Mouse (Mus musculus) thymus, postnatal 0 days (tissue): ENCODE results near the gene Dctn3. TPM values are rescaled to one million over a fixed set of nuclear protein-coding genes. Genes with fewer than 3 reads are reported as not detected.
A peak's percentile ranks its signal among the peaks of the same experiment; 100 is the strongest.
"Not testable (repeated sequence)": the region's sequence is repeated elsewhere in the genome, so short reads cannot be mapped to it uniquely, and the experiment has no call there.

Source experiments
- DNase-seq: peaks from one replicate; pipeline ENCODE4 v3.0.0-alpha.2; 2015; ENCODE audit warnings: low spot score
- polyA plus RNA-seq: library from polyadenylated mRNA; unstranded; fragments of >200 nt; fragmentation: Nextera tagmentation; extraction: Ambion mirVana; gene quantifications from 2 replicates; pipeline ENCODE4 v1.2.1, GENCODE M21; 2015

Gene Dctn3
- polyA plus RNA-seq, 1 experiment from 2014 or later: 181 TPM

- DNase-seq: no peak
These were observed 15.3 kb upstream of the Dctn3 start for GRCm38 (mm10) chr4:41738256-41738603.

- DNase-seq: peak; percentile 85
These were observed 14.8 kb upstream of the Dctn3 start for GRCm38 (mm10) chr4:41737602-41738255.

- DNase-seq: peak; percentile 50
These were observed 8.2 kb upstream of the Dctn3 start, which contains the start of gene Arid3c for GRCm38 (mm10) chr4:41731052-41731765. TSS of gene Arid3c (minus strand) at chr4:41731142.

GRCm38 (mm10) chr4:41726826-41727621 is 4.1 kb upstream of the Dctn3 start:
- no peak for DNase-seq

GRCm38 (mm10) chr4:41716834-41717233 is 6.1 kb downstream of the Dctn3 start:
- no peak for DNase-seq

DNA sequence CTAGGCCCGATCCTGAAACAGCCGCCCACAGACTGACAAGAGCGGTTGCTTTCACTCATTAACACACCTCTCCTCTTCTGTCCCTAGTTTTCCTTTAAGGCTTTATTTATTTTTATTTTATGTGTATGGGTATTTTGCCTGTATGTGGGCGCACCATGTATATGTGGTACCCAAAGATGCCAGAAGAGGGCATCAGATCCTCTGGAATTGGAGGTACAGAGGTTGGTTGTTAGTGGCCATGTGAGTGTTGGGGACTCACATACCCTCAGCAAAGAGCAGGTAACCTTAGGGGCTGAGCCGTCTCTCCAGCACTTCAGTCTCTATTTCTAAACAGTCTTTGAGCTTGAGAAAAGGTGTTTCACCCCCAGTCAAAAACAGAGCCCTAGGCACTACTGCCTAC is 7.4 kb downstream of the Dctn3 start:
- peak; percentile 36 for DNase-seq

DNA sequence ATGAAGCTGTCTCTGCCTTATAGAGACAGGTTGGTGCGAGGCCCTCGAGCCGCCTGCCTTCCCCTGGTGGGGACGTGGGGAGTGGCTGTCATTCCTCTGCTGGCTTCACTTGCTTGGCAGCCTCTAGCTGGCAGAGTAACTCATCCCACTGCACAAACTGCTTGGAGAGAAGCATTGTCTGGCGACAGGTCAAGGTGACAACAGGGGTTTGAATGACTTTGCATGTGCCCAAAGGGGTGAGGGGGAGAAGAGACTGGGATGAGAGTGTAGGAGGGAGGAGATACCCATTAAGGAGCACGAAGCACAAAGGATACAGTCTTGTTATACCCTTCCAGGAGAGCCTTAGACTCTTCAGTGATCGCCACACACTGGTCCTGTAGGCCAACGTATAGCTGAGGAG is 7.9 kb downstream of the Dctn3 start:
- no peak for DNase-seq

DNA sequence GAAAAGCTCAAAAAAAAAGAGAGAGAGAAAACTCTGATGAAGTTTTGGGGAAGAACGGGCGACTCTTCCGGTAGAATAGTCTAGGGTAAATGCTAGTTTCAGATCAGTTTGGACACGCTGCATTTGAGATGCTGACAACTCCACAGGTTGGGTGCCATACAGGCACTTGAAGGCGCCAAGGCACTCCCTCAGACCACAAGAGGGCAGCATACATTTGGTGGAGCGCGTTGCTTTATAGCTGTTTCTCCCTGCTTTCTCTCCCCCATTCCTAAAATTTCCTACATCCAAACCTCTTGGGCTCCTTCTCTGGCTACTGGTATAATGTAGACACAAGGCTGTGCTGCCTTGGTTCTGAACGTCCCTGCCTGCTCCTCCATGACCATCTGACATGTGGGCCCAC is 8.7 kb downstream of the Dctn3 start:
- DNase-seq: peak; percentile 60

- peak; percentile 79 for DNase-seq
These were observed 9.5 kb downstream of the Dctn3 start, which contains the start of gene Rpp25l for GRCm38 (mm10) chr4:41713197-41714067. TSS of gene Rpp25l (minus strand) at chr4:41713534.

DNA sequence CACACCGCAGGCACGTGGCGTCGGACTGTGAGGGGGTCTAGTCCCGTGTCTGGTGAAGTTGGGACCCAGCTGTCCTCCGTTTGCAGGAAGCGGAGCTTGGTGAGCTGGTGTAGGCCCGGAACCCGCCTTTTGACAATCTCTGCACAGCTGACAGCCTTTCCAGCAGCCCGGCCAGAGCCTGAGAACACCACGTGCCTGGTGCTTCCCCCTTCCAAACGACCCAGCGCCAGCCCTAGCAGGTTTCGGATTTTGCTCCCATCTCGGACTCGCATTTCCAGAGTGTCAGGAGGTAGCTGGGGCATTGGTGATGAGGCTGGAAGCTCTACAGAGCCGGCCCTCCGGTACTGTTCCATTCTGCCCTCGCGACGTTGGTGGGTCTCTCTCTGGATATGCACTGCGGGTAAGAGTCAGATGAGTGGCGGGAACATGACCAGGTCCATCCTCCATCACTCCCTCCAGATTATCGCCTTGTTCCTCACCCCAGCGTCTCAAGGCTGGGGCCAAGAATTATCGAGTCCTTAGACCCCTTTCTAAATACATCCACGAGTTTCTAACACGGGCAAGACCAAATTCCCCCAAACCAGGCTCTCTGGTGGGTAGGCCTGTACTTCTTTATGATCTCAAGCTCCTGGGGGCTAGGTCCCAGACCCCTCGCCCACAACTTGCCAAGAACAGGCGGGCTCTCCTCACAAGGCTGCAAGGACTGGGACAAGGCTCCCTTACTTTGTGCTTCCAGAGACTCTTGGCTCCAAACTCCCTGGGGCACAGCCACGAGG is 10.4 kb downstream of the Dctn3 start:
- no peak for DNase-seq

DNA sequence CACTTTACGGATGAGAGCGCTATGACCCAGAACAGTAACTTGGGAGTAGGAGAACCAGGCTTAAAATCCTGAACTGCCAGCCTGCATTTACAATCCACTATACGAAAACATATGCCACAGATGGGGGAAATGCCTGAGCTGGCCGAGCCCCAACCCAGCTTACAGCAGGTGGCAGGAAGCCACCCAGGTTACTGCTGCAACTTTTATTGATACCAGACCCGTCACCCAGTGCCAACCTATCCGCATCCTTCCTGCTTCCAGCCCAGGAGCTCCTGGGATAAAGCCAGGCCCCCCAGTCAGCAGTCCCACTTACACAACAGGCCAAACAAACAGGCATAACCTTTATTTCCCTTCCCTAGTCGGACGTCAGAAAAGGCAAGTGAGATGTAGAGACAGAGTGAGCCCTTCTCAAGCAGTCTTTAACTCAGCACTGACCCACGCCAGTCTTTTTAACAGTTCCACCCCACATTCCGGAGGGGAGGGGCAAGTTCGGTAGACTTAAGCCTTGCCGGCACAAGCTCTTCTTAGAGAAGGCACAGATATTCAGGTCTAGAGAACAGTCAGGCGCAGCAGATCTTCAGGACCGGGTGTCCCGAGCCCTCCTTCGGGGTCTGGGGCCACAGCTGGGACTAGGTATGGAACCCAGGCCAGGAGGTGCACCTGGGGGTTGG is 11.1 kb downstream of the Dctn3 start:
- DNase-seq: no peak

DNA sequence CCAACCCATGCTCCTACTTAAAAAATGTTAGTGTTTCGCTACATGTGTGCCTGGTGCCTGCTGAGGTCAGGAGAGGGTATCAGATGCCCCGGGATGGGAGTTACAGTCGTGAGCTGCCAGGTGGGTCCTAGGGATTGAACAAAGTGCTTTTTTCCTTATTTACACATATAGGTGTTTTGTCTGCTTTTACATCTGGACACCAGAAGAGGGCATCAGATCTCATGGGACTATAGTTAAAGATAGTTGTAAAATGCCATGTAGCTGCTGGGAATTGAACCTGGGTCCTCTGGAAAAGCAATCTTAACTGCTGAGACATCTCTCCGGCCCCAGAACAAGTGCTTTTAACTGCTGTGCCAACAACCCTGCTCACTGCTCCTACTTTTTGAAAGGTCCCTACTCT is 12.7 kb downstream of the Dctn3 start:
- no peak for DNase-seq

GRCm38 (mm10) chr4:41708192-41708745 is 14.7 kb downstream of the Dctn3 start:
- peak; percentile 62 for DNase-seq

- peak; percentile 77 for DNase-seq
These were observed 15.9 kb downstream of the Dctn3 start for GRCm38 (mm10) chr4:41707011-41707535.

- DNase-seq: no peak
These were observed 16.8 kb downstream of the Dctn3 start for GRCm38 (mm10) chr4:41705922-41706754.

GRCm38 (mm10) chr4:41704651-41705050 is 18.3 kb downstream of the Dctn3 start:
- no peak for DNase-seq

DNA sequence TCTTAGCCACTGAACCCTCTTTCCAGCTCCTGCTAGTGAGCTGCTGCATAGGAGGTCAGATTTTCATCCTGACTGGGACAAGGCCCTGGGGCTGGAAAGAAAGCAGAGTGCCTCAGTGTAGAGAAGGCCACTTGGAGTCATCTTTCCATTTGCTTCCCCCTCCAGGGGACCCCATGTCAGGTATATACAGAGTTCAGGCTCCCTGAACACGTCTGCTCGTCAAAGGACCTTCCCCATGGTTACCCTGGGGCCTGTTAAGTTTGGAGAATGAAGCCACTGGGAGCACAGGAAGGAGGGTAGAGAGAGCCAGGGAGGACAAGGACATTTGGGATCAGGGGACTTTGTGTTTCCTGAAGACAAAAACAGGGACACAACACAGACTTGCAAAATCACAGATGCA is 20.7 kb downstream of the Dctn3 start:
- DNase-seq: not testable (repeated sequence)

DNA sequence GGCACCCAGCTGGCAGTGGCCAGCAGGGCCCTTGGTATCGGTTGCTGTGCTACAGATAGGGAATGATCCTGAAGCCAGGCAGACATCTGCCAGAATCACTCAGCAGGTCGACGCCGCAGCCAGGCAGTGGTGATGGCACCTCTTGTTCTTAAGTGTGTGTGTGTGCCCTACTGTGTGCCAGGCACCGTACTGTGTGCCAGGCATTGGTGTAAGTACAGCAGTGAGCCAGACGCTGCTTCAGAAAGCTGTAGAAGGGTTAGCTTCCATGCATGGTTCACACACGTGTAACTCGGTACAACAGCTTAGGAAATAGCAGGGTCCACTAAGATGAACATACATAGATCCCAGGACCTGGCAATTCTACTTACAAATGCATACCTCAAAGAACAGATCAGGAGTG is 22.7 kb downstream of the Dctn3 start:
- not testable (repeated sequence) for DNase-seq
